Mouse (Mus musculus): ENCODE measurements around the gene St6galnac3. TPM values are rescaled to one million over a fixed set of nuclear protein-coding genes. Genes with fewer than 3 reads are reported as not detected.

Gene St6galnac3
- polyA plus RNA-seq, 1 experiment from 2014 or later = 4.5 TPM

- Histone ChIP-seq H3K36me3 (ENCODE audit: control insufficient read depth, insufficient read depth, low read length) (no peaks in the 10 kb centered on the region), H3K4me2 (replicated peaks; ENCODE audit: low read depth) (no peak overlapping the region), H3K4me1 (replicated peaks; ENCODE audit: control insufficient read depth, insufficient read depth) (no peaks in the 10 kb centered on the region), H3K27ac (replicated peaks) (no peak overlapping the region), H3K27me3 (ENCODE audit: control insufficient read depth, insufficient read depth, low read length) (no peaks in the 10 kb centered on the region), H3K9me3 (ENCODE audit: control insufficient read depth, low read length) (no peaks in the 10 kb centered on the region), H3K9ac (ENCODE audit: low read length) (no peak overlapping the region), H3K4me3 (ENCODE audit: low read depth, low read length) (no peak overlapping the region)
- ATAC-seq (ENCODE audit: low FRiP score, low TSS enrichment) (no peak), DNase-seq (ENCODE audit: low spot score) (no peak)
- WGBS = 86% methylated on average over 7 of the region's 7 CpGs
- TF ChIP-seq CTCF (IDR thresholded peaks at IDR 0.05; ENCODE audit: low read depth) = no peak
- no peak for TF ChIP-seq EP300 (optimal IDR thresholded peaks at IDR 0.05)
These were observed 106.0 kb downstream of the St6galnac3 start for GRCm38 (mm10) chr3:153618976-153619375.

GRCm38 (mm10) chr3:153616849-153617248 lies 108.1 kb downstream of the St6galnac3 start:
- Histone ChIP-seq H3K9ac (ENCODE audit: low read length) (no peak overlapping the region), H3K4me2 (replicated peaks; ENCODE audit: low read depth) (no peak overlapping the region), H3K9me3 (ENCODE audit: control insufficient read depth, low read length) (no peaks in the 10 kb centered on the region), H3K36me3 (ENCODE audit: control insufficient read depth, insufficient read depth, low read length) (no peaks in the 10 kb centered on the region), H3K27me3 (ENCODE audit: control insufficient read depth, insufficient read depth, low read length) (no peaks in the 10 kb centered on the region), H3K4me3 (ENCODE audit: low read depth, low read length) (no peak overlapping the region), H3K4me1 (replicated peaks; ENCODE audit: control insufficient read depth, insufficient read depth) (no peaks in the 10 kb centered on the region), H3K27ac (replicated peaks) (no peak overlapping the region)
- DNase-seq (ENCODE audit: low spot score) = no peak
- TF ChIP-seq CTCF (IDR thresholded peaks at IDR 0.05; ENCODE audit: low read depth) (no peak), EP300 (optimal IDR thresholded peaks at IDR 0.05) (no peak)
- ATAC-seq (ENCODE audit: low FRiP score, low TSS enrichment) = no peak
- 60% methylated on average over 8 of the region's 8 CpGs for WGBS

- ATAC-seq (ENCODE audit: low FRiP score, low TSS enrichment) (no peak), DNase-seq (ENCODE audit: low spot score) (no peak)
- H3K27ac ChIP-seq (replicated peaks) = no peak overlapping the region
- H3K4me1 ChIP-seq (replicated peaks; ENCODE audit: control insufficient read depth, insufficient read depth) = no peaks in the 10 kb centered on the region
- no peak overlapping the region for H3K4me3 ChIP-seq (ENCODE audit: low read depth, low read length)
- 84% methylated on average over 13 of the region's 13 CpGs for WGBS
- TF ChIP-seq EP300 (optimal IDR thresholded peaks at IDR 0.05) (no peak), CTCF (IDR thresholded peaks at IDR 0.05; ENCODE audit: low read depth) (no peak)
- no peaks in the 10 kb centered on the region for H3K36me3 ChIP-seq (ENCODE audit: control insufficient read depth, insufficient read depth, low read length)
- H3K27me3 ChIP-seq (ENCODE audit: control insufficient read depth, insufficient read depth, low read length) = no peaks in the 10 kb centered on the region
- no peak overlapping the region for H3K9ac ChIP-seq (ENCODE audit: low read length)
- no peak overlapping the region for H3K4me2 ChIP-seq (replicated peaks; ENCODE audit: low read depth)
- no peaks in the 10 kb centered on the region for H3K9me3 ChIP-seq (ENCODE audit: control insufficient read depth, low read length)
These were observed 114.7 kb downstream of the St6galnac3 start for GRCm38 (mm10) chr3:153610239-153610638.

GRCm38 (mm10) chr3:153606331-153606730 lies 118.6 kb downstream of the St6galnac3 start:
- H3K9me3 ChIP-seq (ENCODE audit: control insufficient read depth, low read length) = no peaks in the 10 kb centered on the region
- ATAC-seq (ENCODE audit: low FRiP score, low TSS enrichment) = no peak
- DNase-seq (ENCODE audit: low spot score) = no peak

GRCm38 (mm10) chr3:153605767-153606098 lies 119.2 kb downstream of the St6galnac3 start:
- Histone ChIP-seq H3K9me3 (ENCODE audit: control insufficient read depth, low read length) (no peaks in the 10 kb centered on the region), H3K4me1 (replicated peaks; ENCODE audit: control insufficient read depth, insufficient read depth) (no peaks in the 10 kb centered on the region), H3K27me3 (ENCODE audit: control insufficient read depth, insufficient read depth, low read length) (no peaks in the 10 kb centered on the region), H3K9ac (ENCODE audit: low read length) (no peak overlapping the region), H3K4me2 (replicated peaks; ENCODE audit: low read depth) (no peak overlapping the region), H3K36me3 (ENCODE audit: control insufficient read depth, insufficient read depth, low read length) (no peaks in the 10 kb centered on the region), H3K27ac (replicated peaks) (no peak overlapping the region), H3K4me3 (ENCODE audit: low read depth, low read length) (no peak overlapping the region)
- no peak for DNase-seq (ENCODE audit: low spot score)
- ATAC-seq (ENCODE audit: low FRiP score, low TSS enrichment) = no peak
- TF ChIP-seq EP300 (optimal IDR thresholded peaks at IDR 0.05) (no peak), CTCF (IDR thresholded peaks at IDR 0.05; ENCODE audit: low read depth) (no peak)
- 74% methylated on average over 11 of the region's 11 CpGs for WGBS

More at GRCm38 (mm10) chr3:153606331-153606730, 118.6 kb downstream of the St6galnac3 start:
- Histone ChIP-seq H3K27ac (replicated peaks) (no peak overlapping the region), H3K36me3 (ENCODE audit: control insufficient read depth, insufficient read depth, low read length) (no peaks in the 10 kb centered on the region), H3K27me3 (ENCODE audit: control insufficient read depth, insufficient read depth, low read length) (no peaks in the 10 kb centered on the region), H3K4me3 (ENCODE audit: low read depth, low read length) (no peak overlapping the region), H3K9ac (ENCODE audit: low read length) (no peak overlapping the region), H3K4me1 (replicated peaks; ENCODE audit: control insufficient read depth, insufficient read depth) (no peaks in the 10 kb centered on the region), H3K4me2 (replicated peaks; ENCODE audit: low read depth) (no peak overlapping the region)
- TF ChIP-seq EP300 (optimal IDR thresholded peaks at IDR 0.05) (no peak), CTCF (IDR thresholded peaks at IDR 0.05; ENCODE audit: low read depth) (no peak)
- 83% methylated on average over 3 of the region's 3 CpGs for WGBS

- no peak overlapping the region for H3K4me2 ChIP-seq (replicated peaks; ENCODE audit: low read depth)
These were observed 119.7 kb downstream of the St6galnac3 start for GRCm38 (mm10) chr3:153605089-153605766.

More at GRCm38 (mm10) chr3:153605089-153605766, 119.7 kb downstream of the St6galnac3 start:
- no peak overlapping the region for H3K4me3 ChIP-seq (ENCODE audit: low read depth, low read length)
- H3K4me1 ChIP-seq (replicated peaks; ENCODE audit: control insufficient read depth, insufficient read depth) = no peaks in the 10 kb centered on the region
- no peak for ATAC-seq (ENCODE audit: low FRiP score, low TSS enrichment)
- TF ChIP-seq EP300 (optimal IDR thresholded peaks at IDR 0.05) = no peak
- TF ChIP-seq CTCF (IDR thresholded peaks at IDR 0.05; ENCODE audit: low read depth) = no peak
- no peak overlapping the region for H3K9ac ChIP-seq (ENCODE audit: low read length)
- 74% methylated on average over 19 of the region's 19 CpGs for WGBS
- no peak overlapping the region for H3K27ac ChIP-seq (replicated peaks)
- no peak for DNase-seq (ENCODE audit: low spot score)
- no peaks in the 10 kb centered on the region for H3K36me3 ChIP-seq (ENCODE audit: control insufficient read depth, insufficient read depth, low read length)
- H3K27me3 ChIP-seq (ENCODE audit: control insufficient read depth, insufficient read depth, low read length) = no peaks in the 10 kb centered on the region
- no peaks in the 10 kb centered on the region for H3K9me3 ChIP-seq (ENCODE audit: control insufficient read depth, low read length)
